Mouse (Mus musculus): ENCODE measurements around the gene Coro2a. TPM values are rescaled to one million over a fixed set of nuclear protein-coding genes. Genes with fewer than 3 reads are reported as not detected.

Coro2a gene
- total and polyA plus RNA-seq, 3 experiments = 0.35 to 6.8 TPM; not detected in 1

DNA sequence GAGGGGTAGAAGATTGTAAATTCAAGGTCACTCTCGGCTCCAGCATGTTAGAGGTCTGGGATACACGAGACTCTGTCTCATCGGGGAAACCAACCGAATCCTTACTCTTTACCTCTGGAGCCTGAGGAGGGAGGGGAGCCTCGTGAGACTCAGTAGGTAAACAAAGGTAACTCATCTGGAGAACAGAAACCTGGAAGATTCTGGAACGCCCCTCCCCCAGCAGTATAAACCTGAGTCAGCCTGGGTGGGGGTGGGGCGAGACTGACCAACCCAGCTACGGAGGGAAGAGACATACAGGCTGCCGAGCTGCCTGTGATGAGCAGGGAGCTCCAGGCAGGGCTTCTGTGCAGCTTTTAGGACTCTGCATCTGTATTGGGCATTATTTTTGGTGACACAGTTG is 26.9 kb upstream of the Coro2a start:
- Histone ChIP-seq H3K4me3 (ENCODE audit: control insufficient read depth in 1 of 2, insufficient read depth in 1 of 2, low read depth in 2 of 2, low read length in 2 of 2) (no peak overlapping the region), H3K27ac (ENCODE audit: control insufficient read depth, low read depth, low read length) (no peak overlapping the region), H3K9me3 (replicated peaks; ENCODE audit: insufficient read depth, low read length) (no peaks in the 10 kb centered on the region), H3K36me3 (ENCODE audit: control insufficient read depth in 1 of 2, insufficient read depth in 2 of 2, low read length in 2 of 2) (no peaks in the 10 kb centered on the region), H3K4me1 (ENCODE audit: control insufficient read depth in 1 of 2, insufficient read depth in 2 of 2, low read length in 2 of 2) (no peaks in the 10 kb centered on the region; a peak in 1 of 4 replicates), H3K79me2 (ENCODE audit: control insufficient read depth, insufficient read depth, low read length, poor library complexity) (no peaks in the 10 kb centered on the region), H3K9ac (ENCODE audit: control insufficient read depth, low read depth, low read length, poor library complexity, severe bottlenecking) (no peak overlapping the region), H3K27me3 (ENCODE audit: control insufficient read depth in 1 of 2, insufficient read depth in 2 of 2, low read length in 2 of 2) (no peaks in the 10 kb centered on the region)
- no peak for TF ChIP-seq MXI1 (IDR thresholded peaks at IDR 0.05; ENCODE audit: low read depth, low read length)
- no peak for TF ChIP-seq NELFE (IDR thresholded peaks at IDR 0.05; ENCODE audit: low read depth, low read length)
- no peak for TF ChIP-seq CHD2 (IDR thresholded peaks at IDR 0.05; ENCODE audit: low read length)
- no peak for TF ChIP-seq HCFC1 (IDR thresholded peaks at IDR 0.05; ENCODE audit: low read depth, low read length)
- TF ChIP-seq POLR2A (IDR thresholded peaks at IDR 0.05; ENCODE audit: control insufficient read depth in 1 of 2, insufficient read depth in 1 of 2, low read depth in 1 of 2, low read length in 2 of 2, poor library complexity in 1 of 2) = no peak
- TF ChIP-seq NRF1 (IDR thresholded peaks at IDR 0.05; ENCODE audit: insufficient read depth, low read depth, low read length, poor library complexity, severe bottlenecking) = no peak
- no peak for TF ChIP-seq JUND (IDR thresholded peaks at IDR 0.05; ENCODE audit: low read depth, low read length)
- no peak for TF ChIP-seq ZMIZ1 (IDR thresholded peaks at IDR 0.05; ENCODE audit: low read depth, low read length)
- no peak for TF ChIP-seq ZNF384 (IDR thresholded peaks at IDR 0.05; ENCODE audit: low read depth, low read length)
- no peak for TF ChIP-seq POLR2AphosphoS5 (IDR thresholded peaks at IDR 0.05; ENCODE audit: borderline replicate concordance, low read depth, low read length)
- no peak for TF ChIP-seq GATA1 (IDR thresholded peaks at IDR 0.05; ENCODE audit: low read depth, low read length)
- no peak for TF ChIP-seq ZKSCAN1 (IDR thresholded peaks at IDR 0.05; ENCODE audit: low read depth, low read length)
- TF ChIP-seq MAFK (IDR thresholded peaks at IDR 0.05; ENCODE audit: borderline replicate concordance, low read depth, low read length) = no peak
- TF ChIP-seq ZC3H11A (IDR thresholded peaks at IDR 0.05; ENCODE audit: low read depth, low read length) = no peak
- no peak for TF ChIP-seq RCOR1 (IDR thresholded peaks at IDR 0.05; ENCODE audit: low read depth, low read length)
- DNase-seq (ENCODE audit: low read depth, low spot score) = no peak

DNA sequence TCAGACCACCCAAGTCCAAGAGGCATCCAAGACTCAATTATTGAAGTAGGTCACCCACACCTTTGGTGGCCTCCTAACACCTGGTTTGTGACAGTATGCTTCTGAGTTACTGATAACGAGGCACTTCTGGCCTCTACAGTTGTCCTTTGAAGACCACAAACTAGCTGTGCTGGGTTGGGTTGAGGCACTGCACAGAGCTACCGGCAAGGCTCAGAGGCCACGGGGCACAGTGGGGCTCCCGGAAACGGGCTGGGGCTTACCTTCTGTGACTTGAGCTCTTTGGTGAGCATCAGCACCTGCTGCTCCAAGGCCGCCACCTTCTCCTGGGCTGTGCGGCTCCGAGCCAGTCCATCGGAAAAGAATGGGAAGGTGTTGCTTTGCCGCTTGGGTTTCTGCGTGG is 26.1 kb upstream of the Coro2a start:
- Histone ChIP-seq H3K27me3 (ENCODE audit: control insufficient read depth in 1 of 2, insufficient read depth in 2 of 2, low read length in 2 of 2) (no peaks in the 10 kb centered on the region), H3K9me3 (replicated peaks; ENCODE audit: insufficient read depth, low read length) (no peaks in the 10 kb centered on the region), H3K27ac (ENCODE audit: control insufficient read depth, low read depth, low read length) (no peak overlapping the region), H3K4me1 (ENCODE audit: control insufficient read depth in 1 of 2, insufficient read depth in 2 of 2, low read length in 2 of 2) (no peaks in the 10 kb centered on the region; a peak in 1 of 4 replicates), H3K36me3 (ENCODE audit: control insufficient read depth in 1 of 2, insufficient read depth in 2 of 2, low read length in 2 of 2) (no peaks in the 10 kb centered on the region), H3K79me2 (ENCODE audit: control insufficient read depth, insufficient read depth, low read length, poor library complexity) (no peaks in the 10 kb centered on the region), H3K9ac (ENCODE audit: control insufficient read depth, low read depth, low read length, poor library complexity, severe bottlenecking) (no peak overlapping the region), H3K4me3 (ENCODE audit: control insufficient read depth in 1 of 2, insufficient read depth in 1 of 2, low read depth in 2 of 2, low read length in 2 of 2) (no peak overlapping the region)
- TF ChIP-seq NELFE (IDR thresholded peaks at IDR 0.05; ENCODE audit: low read depth, low read length) (no peak), POLR2AphosphoS2 (IDR thresholded peaks at IDR 0.05; ENCODE audit: low read length) (no peak), TBP (IDR thresholded peaks at IDR 0.05; ENCODE audit: low read depth, low read length) (no peak), CHD2 (IDR thresholded peaks at IDR 0.05; ENCODE audit: low read length) (no peak), ELF1 (IDR thresholded peaks at IDR 0.05; ENCODE audit: low read depth, low read length) (no peak), KAT2A (conservative IDR thresholded peaks at IDR 0.05; ENCODE audit: low read depth, low read length) (no peak), GATA1 (IDR thresholded peaks at IDR 0.05; ENCODE audit: low read depth, low read length) (no peak), HCFC1 (IDR thresholded peaks at IDR 0.05; ENCODE audit: low read depth, low read length) (no peak), MAZ (IDR thresholded peaks at IDR 0.05; ENCODE audit: low read depth, low read length) (no peak), MAX (IDR thresholded peaks at IDR 0.05; ENCODE audit: low read length) (no peak), POLR2AphosphoS5 (IDR thresholded peaks at IDR 0.05; ENCODE audit: borderline replicate concordance, low read depth, low read length) (no peak), SIN3A (IDR thresholded peaks at IDR 0.05; ENCODE audit: low read length) (no peak), MEF2A (IDR thresholded peaks at IDR 0.05; ENCODE audit: extremely low read depth, insufficient replicate concordance, low read depth, low read length, poor library complexity, severe bottlenecking) (no peak), E2F4 (IDR thresholded peaks at IDR 0.05; ENCODE audit: borderline replicate concordance, low read depth, low read length) (no peak), POLR2A (IDR thresholded peaks at IDR 0.05; ENCODE audit: control insufficient read depth in 1 of 2, insufficient read depth in 1 of 2, low read depth in 1 of 2, low read length in 2 of 2, poor library complexity in 1 of 2) (no peak), JUND (IDR thresholded peaks at IDR 0.05; ENCODE audit: low read depth, low read length) (no peak), USF1 (IDR thresholded peaks at IDR 0.05; ENCODE audit: low read depth, low read length) (no peak), SMC3 (IDR thresholded peaks at IDR 0.05; ENCODE audit: low read depth, low read length) (no peak), MYB (IDR thresholded peaks at IDR 0.05; ENCODE audit: low read depth, low read length) (no peak), RAD21 (IDR thresholded peaks at IDR 0.05; ENCODE audit: low read depth, low read length) (no peak)
- DNase-seq (ENCODE audit: low read depth, low spot score) = no peak
